Mouse (Mus musculus): Measurements from ENCODE around the gene Zfp609. TPM values are rescaled to one million over a fixed set of nuclear protein-coding genes. Genes with fewer than 3 reads are reported as not detected.
"Not testable (repeated sequence)": the region's sequence is repeated elsewhere in the genome, so short reads cannot be mapped to it uniquely, and the experiment has no call there.

Gene Zfp609
- total RNA-seq, 2 experiments from 2014 or later = 42.9 to 54.3 TPM

GRCm38 (mm10) chr9:65820301-65820700, 7.1 kb downstream of the Zfp609 start:
- no peak for DNase-seq (ENCODE audit: extremely low spot score in 1 of 2, low spot score in 1 of 2)

GRCm38 (mm10) chr9:65818402-65818801, 9.0 kb downstream of the Zfp609 start:
- DNase-seq (ENCODE audit: extremely low spot score in 1 of 2, low spot score in 1 of 2) = no peak

- DNase-seq (ENCODE audit: extremely low spot score in 1 of 2, low spot score in 1 of 2) = no peak
Observed at GRCm38 (mm10) chr9:65812841-65813240, 14.5 kb downstream of the Zfp609 start.

GRCm38 (mm10) chr9:65811784-65812183, 15.6 kb downstream of the Zfp609 start:
- DNase-seq (ENCODE audit: extremely low spot score in 1 of 2, low spot score in 1 of 2) = no peak

- no peak for DNase-seq (ENCODE audit: extremely low spot score in 1 of 2, low spot score in 1 of 2)
Observed at GRCm38 (mm10) chr9:65807818-65808217, 19.5 kb downstream of the Zfp609 start.

GRCm38 (mm10) chr9:65807251-65807650, 20.1 kb downstream of the Zfp609 start:
- no peak for DNase-seq (ENCODE audit: extremely low spot score in 1 of 2, low spot score in 1 of 2)

GRCm38 (mm10) chr9:65799770-65800169, 27.6 kb downstream of the Zfp609 start:
- DNase-seq (ENCODE audit: extremely low spot score in 1 of 2, low spot score in 1 of 2) = no peak

- DNase-seq (ENCODE audit: extremely low spot score in 1 of 2, low spot score in 1 of 2) = no peak
Observed at GRCm38 (mm10) chr9:65795651-65796050, 31.7 kb downstream of the Zfp609 start.

GRCm38 (mm10) chr9:65794313-65794712, 33.1 kb downstream of the Zfp609 start:
- no peak for DNase-seq (ENCODE audit: extremely low spot score in 1 of 2, low spot score in 1 of 2)

GRCm38 (mm10) chr9:65793506-65793905, 33.9 kb downstream of the Zfp609 start:
- DNase-seq (ENCODE audit: extremely low spot score in 1 of 2, low spot score in 1 of 2) = no peak

GRCm38 (mm10) chr9:65793086-65793485, 34.3 kb downstream of the Zfp609 start:
- DNase-seq (ENCODE audit: extremely low spot score in 1 of 2, low spot score in 1 of 2) = no peak

GRCm38 (mm10) chr9:65791846-65792245, 35.5 kb downstream of the Zfp609 start:
- DNase-seq (ENCODE audit: extremely low spot score in 1 of 2, low spot score in 1 of 2) = no peak

- no peak for DNase-seq (ENCODE audit: extremely low spot score in 1 of 2, low spot score in 1 of 2)
Observed at GRCm38 (mm10) chr9:65791106-65791505, 36.3 kb downstream of the Zfp609 start.

- DNase-seq (ENCODE audit: extremely low spot score in 1 of 2, low spot score in 1 of 2) = no peak
Observed at GRCm38 (mm10) chr9:65789788-65790187, 37.6 kb downstream of the Zfp609 start.

- DNase-seq (ENCODE audit: extremely low spot score in 1 of 2, low spot score in 1 of 2) = no peak
Observed at GRCm38 (mm10) chr9:65788556-65788955, 38.8 kb downstream of the Zfp609 start.

- DNase-seq (ENCODE audit: extremely low spot score in 1 of 2, low spot score in 1 of 2) = no peak
Observed at GRCm38 (mm10) chr9:65787829-65788344, 39.5 kb downstream of the Zfp609 start.

GRCm38 (mm10) chr9:65786885-65787787, 40.2 kb downstream of the Zfp609 start:
- DNase-seq (ENCODE audit: extremely low spot score in 1 of 2, low spot score in 1 of 2) = no peak

- no peak for DNase-seq (ENCODE audit: extremely low spot score in 1 of 2, low spot score in 1 of 2)
Observed at GRCm38 (mm10) chr9:65785772-65786368, 41.5 kb downstream of the Zfp609 start.

GRCm38 (mm10) chr9:65779619-65780018, 47.7 kb downstream of the Zfp609 start:
- DNase-seq (ENCODE audit: extremely low spot score in 1 of 2, low spot score in 1 of 2) = not testable (repeated sequence)

- DNase-seq (ENCODE audit: extremely low spot score in 1 of 2, low spot score in 1 of 2) = no peak
Observed at GRCm38 (mm10) chr9:65776874-65777432, 50.4 kb downstream of the Zfp609 start.

Measured in layer of hippocampus, postnatal 25 days (tissue).